Mouse (Mus musculus) heart, adult 2 months (tissue): Measurements from ENCODE around the gene Cntn5. TPM values are rescaled to one million over a fixed set of nuclear protein-coding genes. Genes with fewer than 3 reads are reported as not detected.

Source experiments
- DNase-seq, 2 experiments: peaks; one replicate each; pipeline ENCODE4 v3.0.0; 2021
- H3K27ac ChIP-seq: fragments of 200-600 bp; 2 replicates; pipeline ENCODE4 v1.8.1; 2022
- H3K27me3 ChIP-seq: fragments of 200-500 bp; 2 replicates; pipeline ENCODE4 v1.6.1; 2012; ENCODE audit warnings: mild to moderate bottlenecking, low read length, inconsistent platforms, mixed read lengths; ENCODE audit not compliant: control insufficient read depth, insufficient read depth
- H3K36me3 ChIP-seq: fragments of 200-500 bp; 2 replicates; pipeline ENCODE4 v1.6.1; 2012; ENCODE audit warnings: low read length, inconsistent platforms; ENCODE audit not compliant: control insufficient read depth, insufficient read depth
- H3K4me1 ChIP-seq: fragments of 200-500 bp; 2 replicates; pipeline ENCODE4 v1.6.1; 2011; ENCODE audit warnings: low read length; ENCODE audit not compliant: control insufficient read depth, insufficient read depth
- H3K4me3 ChIP-seq: fragments of 200-600 bp; 2 replicates; pipeline ENCODE4 v1.8.1; 2022
- H3K79me2 ChIP-seq: fragments of 200-500 bp; replicated peaks from 2 replicates; pipeline ENCODE4 v1.6.1; 2012; ENCODE audit warnings: mild to moderate bottlenecking, inconsistent platforms, low read length, moderate library complexity, mixed read lengths; ENCODE audit not compliant: control insufficient read depth, insufficient read depth
- H3K9ac ChIP-seq: fragments of 200-500 bp; 2 replicates; pipeline ENCODE4 v1.6.1; 2012; ENCODE audit warnings: low read depth, mild to moderate bottlenecking, control low read depth, inconsistent platforms, low read length, mixed read lengths
- CTCF ChIP-seq: fragments of 200-600 bp; IDR thresholded peaks from 2 replicates; pipeline ENCODE4 v1.8.1; 2022; ENCODE audit warnings: antibody characterized with exemption, mild to moderate bottlenecking, moderate library complexity
- EP300 ChIP-seq: fragments of 200-500 bp; IDR thresholded peaks from 2 replicates; pipeline ENCODE4 v1.6.1; 2011; ENCODE audit warnings: low read depth, low read length, control low read depth; ENCODE audit not compliant: insufficient read depth
- POLR2A ChIP-seq: fragments of 200-500 bp; IDR thresholded peaks from 2 replicates; pipeline ENCODE4 v1.6.1; 2011; ENCODE audit warnings: mild to moderate bottlenecking, low read depth, low read length, control low read depth; ENCODE audit not compliant: insufficient read depth
- WGBS: fragments of 180-500 bp; shearing (Covaris S2); methylation state at CpG from one replicate; pipeline ENCODE4 v1.1.7; 2018; 5-methylcytosine and 5-hydroxymethylcytosine counted together
- intact Hi-C: fragments of 180-260 bp; cut with DNase I; formaldehyde crosslinking; loops from one replicate; pipeline ENCODE4 v1.15.1; 2025
- polyA plus RNA-seq: library from polyadenylated mRNA; depleted of rRNA; stranded (reverse); fragments of >200 nt; gene quantifications from 2 replicates; pipeline ENCODE4 v1.2.3, GENCODE M21; 2012
- total RNA-seq, 2 experiments: library from RNA; stranded (reverse); gene quantifications; 2 replicates each; pipeline ENCODE4 v1.2.3; 2021

Gene Cntn5
- total and polyA plus RNA-seq, 3 experiments: 0.21 to 0.48 (median 0.29) TPM

- H3K4me3 ChIP-seq: no peak overlapping the region
- H3K27me3 ChIP-seq: no peaks in the 10 kb centered on the region
- TF ChIP-seq EP300: no peak
- 53% methylated on average over 3 of the region's 3 CpGs for WGBS
- no peak overlapping the region for H3K9ac ChIP-seq
- no peaks in the 10 kb centered on the region for H3K79me2 ChIP-seq
- H3K4me1 ChIP-seq: no peaks in the 10 kb centered on the region
- DNase-seq: no peak
- no peaks in the 10 kb centered on the region for H3K36me3 ChIP-seq
- intact Hi-C loops: no loop called here
- no peak overlapping the region for H3K27ac ChIP-seq
Measured at GRCm38 (mm10) chr9:9779646-9780045, 1124.9 kb downstream of the Cntn5 start.

DNA sequence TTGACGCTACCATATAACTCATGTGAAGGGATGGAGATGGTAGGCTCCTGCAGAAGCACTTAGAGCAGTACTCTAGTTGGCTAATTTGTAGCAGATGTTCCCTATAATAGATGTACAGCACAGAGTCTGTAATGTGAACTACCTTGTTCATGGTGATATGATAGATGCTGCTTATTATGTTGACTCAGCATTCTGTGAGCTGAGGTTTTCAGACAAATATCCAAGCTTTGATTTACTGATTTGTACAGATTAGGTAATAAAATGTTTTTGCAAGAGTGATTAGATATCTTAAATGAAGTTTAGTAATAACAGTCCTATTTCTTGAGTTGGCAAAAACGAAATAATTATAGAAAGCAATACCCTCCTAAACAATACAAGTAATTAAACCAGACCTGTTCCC is 1133.8 kb downstream of the Cntn5 start:
- Histone ChIP-seq H3K36me3 (no peaks in the 10 kb centered on the region), H3K79me2 (no peaks in the 10 kb centered on the region), H3K27me3 (no peaks in the 10 kb centered on the region), H3K4me3 (no peak overlapping the region), H3K27ac (no peak overlapping the region), H3K4me1 (no peaks in the 10 kb centered on the region), H3K9ac (no peak overlapping the region)
- no peak for DNase-seq
- WGBS: 79% methylated on average over 2 of the region's 2 CpGs
- intact Hi-C loops: no loop called here
- TF ChIP-seq CTCF (no peak), POLR2A (no peak), EP300 (no peak)

- Histone ChIP-seq H3K4me1 (no peaks in the 10 kb centered on the region), H3K27me3 (no peaks in the 10 kb centered on the region), H3K79me2 (no peaks in the 10 kb centered on the region), H3K36me3 (no peaks in the 10 kb centered on the region), H3K27ac (no peak overlapping the region), H3K4me3 (no peak overlapping the region), H3K9ac (no peak overlapping the region)
- intact Hi-C loops: no loop called here
- no peak for DNase-seq
- TF ChIP-seq CTCF: no peak
- no peak for TF ChIP-seq POLR2A
- no peak for TF ChIP-seq EP300
Measured at GRCm38 (mm10) chr9:9769659-9770058, 1134.9 kb downstream of the Cntn5 start.

- intact Hi-C loops: no loop called here
- no peak for TF ChIP-seq CTCF
- DNase-seq: no peak
- Histone ChIP-seq H3K79me2 (no peaks in the 10 kb centered on the region), H3K9ac (no peak overlapping the region), H3K36me3 (no peaks in the 10 kb centered on the region), H3K27me3 (no peaks in the 10 kb centered on the region), H3K4me3 (no peak overlapping the region), H3K27ac (no peak overlapping the region), H3K4me1 (no peaks in the 10 kb centered on the region)
- 45% methylated on average over 1 of the region's 1 CpGs for WGBS
Measured at GRCm38 (mm10) chr9:9718145-9718544, 1186.4 kb downstream of the Cntn5 start.

GRCm38 (mm10) chr9:9708671-9709070 is 1195.9 kb downstream of the Cntn5 start:
- no peak overlapping the region for H3K27ac ChIP-seq
- no peaks in the 10 kb centered on the region for H3K36me3 ChIP-seq
- no peak for TF ChIP-seq POLR2A
- no peak for TF ChIP-seq CTCF
- no peak for TF ChIP-seq EP300
- intact Hi-C loops: no loop called here
- no peaks in the 10 kb centered on the region for H3K27me3 ChIP-seq
- no peak overlapping the region for H3K4me3 ChIP-seq
- 82% methylated on average over 5 of the region's 5 CpGs for WGBS
- DNase-seq: no peak
- no peak overlapping the region for H3K9ac ChIP-seq
- no peaks in the 10 kb centered on the region for H3K79me2 ChIP-seq
- no peaks in the 10 kb centered on the region for H3K4me1 ChIP-seq

DNA sequence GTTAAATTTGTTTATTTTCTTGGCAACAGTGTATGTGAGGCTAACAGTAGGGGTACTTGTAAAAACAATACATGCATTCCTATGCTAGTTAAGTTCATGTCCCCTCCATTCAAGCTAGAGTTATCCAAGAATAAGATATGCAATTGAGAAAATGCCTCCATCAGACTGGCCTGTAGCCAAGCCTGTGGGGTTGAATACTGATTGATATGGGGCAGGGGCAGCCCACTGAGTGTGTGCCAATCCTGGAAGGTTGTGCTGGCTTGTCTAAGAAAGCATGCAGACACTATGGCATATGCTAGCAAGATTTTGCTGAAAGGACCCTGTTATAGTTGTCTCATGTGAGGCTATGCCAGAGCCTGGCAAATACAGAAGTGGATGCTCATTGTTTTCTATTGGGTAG is 1196.8 kb downstream of the Cntn5 start:
- H3K27ac ChIP-seq: no peak overlapping the region
- no peaks in the 10 kb centered on the region for H3K4me1 ChIP-seq
- no peak for DNase-seq
- H3K4me3 ChIP-seq: no peak overlapping the region
- H3K27me3 ChIP-seq: no peaks in the 10 kb centered on the region
- intact Hi-C loops: no loop called here
- H3K36me3 ChIP-seq: no peaks in the 10 kb centered on the region
- H3K79me2 ChIP-seq: no peaks in the 10 kb centered on the region
- H3K9ac ChIP-seq: no peak overlapping the region
- TF ChIP-seq POLR2A (no peak), CTCF (no peak), EP300 (no peak)

- no peak for TF ChIP-seq POLR2A
- no peak for TF ChIP-seq CTCF
- TF ChIP-seq EP300: no peak
- H3K4me3 ChIP-seq: no peak overlapping the region
- no peaks in the 10 kb centered on the region for H3K79me2 ChIP-seq
- no peak for DNase-seq
- no peaks in the 10 kb centered on the region for H3K27me3 ChIP-seq
- 86% methylated on average over 1 of the region's 1 CpGs for WGBS
- H3K36me3 ChIP-seq: no peaks in the 10 kb centered on the region
- no peak overlapping the region for H3K27ac ChIP-seq
- no peak overlapping the region for H3K9ac ChIP-seq
- no peaks in the 10 kb centered on the region for H3K4me1 ChIP-seq
- intact Hi-C loops: no loop called here
Measured at GRCm38 (mm10) chr9:9705180-9705579, 1199.4 kb downstream of the Cntn5 start.
